Mouse (Mus musculus) left cerebral cortex, postnatal 25 days (tissue): Measurements from ENCODE around the gene Best2. TPM values are rescaled to one million over a fixed set of nuclear protein-coding genes. Genes with fewer than 3 reads are reported as not detected.
A peak's percentile ranks its signal among the peaks of the same experiment; 100 is the strongest.

Experiments used
- DNase-seq, 2 experiments: peaks; one replicate each; pipeline ENCODE4 v3.0.0; 2022; ENCODE audit warnings: low spot score in 2 of 2, mixed read lengths in 1 of 2
- intact Hi-C: fragments of 180-260 bp; cut with DNase I; formaldehyde crosslinking; loops from one replicate; pipeline ENCODE4 v1.15.1; 2025
- total RNA-seq, 2 experiments: library from RNA; stranded (reverse); gene quantifications; 2 replicates each; pipeline ENCODE4 v1.2.3; 2021

The Best2 gene
- not detected for total RNA-seq

DNA sequence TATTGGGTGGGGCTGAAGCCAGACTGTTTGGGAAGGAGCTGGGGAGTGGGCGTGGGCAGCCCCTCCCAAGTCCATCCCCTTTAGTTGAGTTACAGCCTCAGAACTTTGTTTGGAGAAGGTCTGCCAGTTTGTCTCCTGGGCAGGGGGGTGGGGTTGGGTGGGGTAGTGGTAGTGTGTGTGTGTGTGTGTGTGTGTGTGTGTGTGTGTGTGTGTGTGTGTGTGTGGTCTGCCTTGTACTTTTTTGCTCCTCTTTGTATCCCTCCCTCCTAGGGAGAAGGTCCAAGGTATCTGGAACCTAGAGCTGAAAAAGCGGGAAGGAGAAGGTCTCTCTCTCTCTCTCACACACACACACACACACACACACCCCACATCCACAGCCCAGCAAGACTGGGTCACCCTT lies at the start of gene Best2:
Gene Best2 (minus strand): TSS at position 101 of the 400 bp plus-strand sequence.
- intact Hi-C loops = no loop called here
- no peak for DNase-seq

DNA sequence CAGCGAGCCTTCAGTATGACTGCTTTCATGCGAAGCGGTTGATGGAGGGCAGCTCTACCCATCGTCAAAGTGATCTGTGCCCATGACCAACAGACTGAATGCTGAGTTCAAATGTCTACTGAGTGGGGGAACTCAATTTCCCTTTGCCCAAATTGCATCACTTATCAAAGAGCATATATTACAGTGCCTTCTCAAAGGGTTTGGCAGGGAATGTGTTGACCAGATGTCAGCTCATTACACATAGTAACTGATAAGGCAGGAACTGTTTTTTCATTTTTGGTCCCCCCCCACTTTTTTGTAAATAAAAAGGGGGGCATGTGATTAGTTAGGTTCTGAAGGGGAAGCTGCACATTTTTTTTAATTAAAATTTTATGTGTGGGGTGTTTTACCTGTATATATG lies 48.3 kb upstream of the Best2 start:
- no peak for DNase-seq
- intact Hi-C loops = no loop called here

DNA sequence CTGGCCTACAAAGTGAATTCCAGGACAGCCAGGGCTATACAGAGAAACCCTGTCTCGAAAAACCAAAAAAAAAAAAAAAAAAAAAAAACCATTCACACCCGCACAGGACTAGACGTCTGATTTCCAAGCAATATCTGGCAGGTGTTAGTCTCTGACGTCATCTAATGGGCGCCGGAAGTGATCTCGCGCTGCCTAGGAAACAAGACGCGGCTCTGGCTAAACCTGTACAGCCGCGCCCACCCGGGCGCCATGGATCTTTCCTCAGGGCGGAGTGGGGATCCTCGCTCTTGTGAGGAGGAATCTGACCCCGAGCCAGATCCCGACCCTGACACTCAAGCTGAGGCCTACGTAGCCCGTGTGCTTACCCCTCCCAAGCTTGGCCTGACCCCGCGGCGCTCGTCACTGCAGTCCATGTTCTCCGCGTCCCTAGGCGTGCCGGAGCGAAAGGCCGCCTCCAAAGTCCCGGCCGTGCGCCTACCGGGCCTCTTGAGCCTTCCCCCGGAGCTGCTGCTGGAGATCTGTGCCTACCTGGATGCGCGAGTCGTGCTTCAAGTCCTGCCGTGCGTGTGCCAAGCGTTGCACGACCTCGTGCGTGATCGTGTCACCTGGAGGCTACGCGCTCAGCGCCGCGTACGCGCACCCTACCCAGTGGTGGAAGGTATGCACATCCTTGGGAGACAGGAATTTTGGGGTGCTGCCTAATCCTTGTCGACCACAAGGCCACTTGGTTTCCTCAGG lies 45.7 kb upstream of the Best2 start, which contains the start of gene Fbxw9:
Gene Fbxw9 (plus strand): TSS at position 177 of the 738 bp plus-strand sequence.
- intact Hi-C loops = no loop called here
- DNase-seq = peak; percentile 93 to 96

DNA sequence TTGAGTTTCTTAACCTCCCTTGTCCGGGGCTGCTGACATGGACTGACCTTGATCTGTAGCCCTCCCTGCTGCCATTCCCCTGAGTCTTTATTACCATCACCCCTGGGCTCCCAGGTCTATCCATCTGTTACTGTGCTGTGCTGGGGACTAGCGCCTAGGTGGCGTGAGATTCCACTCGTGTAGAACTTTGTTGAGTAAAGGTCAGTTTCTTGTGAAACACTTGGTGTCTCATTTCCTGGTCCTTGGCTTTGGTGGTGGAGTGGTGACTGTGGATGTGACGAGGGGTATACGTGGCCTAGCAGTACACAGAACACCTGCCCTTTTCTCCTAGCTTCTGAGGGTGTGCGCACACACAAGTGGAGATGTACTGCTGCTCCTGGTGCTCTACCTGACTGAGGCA lies 43.0 kb upstream of the Best2 start:
- intact Hi-C loops = no loop called here
- no peak for DNase-seq

DNA sequence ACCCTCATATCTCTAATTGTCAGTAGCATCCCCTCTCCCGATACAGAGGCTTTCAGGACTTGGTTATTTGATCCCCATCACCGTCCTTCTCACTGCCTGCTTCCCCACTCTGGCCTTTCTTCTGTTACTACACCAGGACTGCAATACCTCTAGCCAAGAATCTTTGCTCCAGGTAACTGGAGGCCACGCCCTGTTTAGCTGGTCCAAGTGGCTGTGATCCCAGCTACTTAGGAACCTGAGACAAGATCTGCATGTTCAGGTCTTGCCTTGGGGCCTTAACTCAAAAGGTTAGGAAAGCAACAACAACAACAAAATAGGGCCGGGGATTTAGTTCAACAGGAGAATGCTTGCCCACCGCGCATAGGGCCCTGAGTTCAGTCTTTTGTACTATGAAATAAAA lies 29.3 kb upstream of the Best2 start:
- intact Hi-C loops = no loop called here
- no peak for DNase-seq

DNA sequence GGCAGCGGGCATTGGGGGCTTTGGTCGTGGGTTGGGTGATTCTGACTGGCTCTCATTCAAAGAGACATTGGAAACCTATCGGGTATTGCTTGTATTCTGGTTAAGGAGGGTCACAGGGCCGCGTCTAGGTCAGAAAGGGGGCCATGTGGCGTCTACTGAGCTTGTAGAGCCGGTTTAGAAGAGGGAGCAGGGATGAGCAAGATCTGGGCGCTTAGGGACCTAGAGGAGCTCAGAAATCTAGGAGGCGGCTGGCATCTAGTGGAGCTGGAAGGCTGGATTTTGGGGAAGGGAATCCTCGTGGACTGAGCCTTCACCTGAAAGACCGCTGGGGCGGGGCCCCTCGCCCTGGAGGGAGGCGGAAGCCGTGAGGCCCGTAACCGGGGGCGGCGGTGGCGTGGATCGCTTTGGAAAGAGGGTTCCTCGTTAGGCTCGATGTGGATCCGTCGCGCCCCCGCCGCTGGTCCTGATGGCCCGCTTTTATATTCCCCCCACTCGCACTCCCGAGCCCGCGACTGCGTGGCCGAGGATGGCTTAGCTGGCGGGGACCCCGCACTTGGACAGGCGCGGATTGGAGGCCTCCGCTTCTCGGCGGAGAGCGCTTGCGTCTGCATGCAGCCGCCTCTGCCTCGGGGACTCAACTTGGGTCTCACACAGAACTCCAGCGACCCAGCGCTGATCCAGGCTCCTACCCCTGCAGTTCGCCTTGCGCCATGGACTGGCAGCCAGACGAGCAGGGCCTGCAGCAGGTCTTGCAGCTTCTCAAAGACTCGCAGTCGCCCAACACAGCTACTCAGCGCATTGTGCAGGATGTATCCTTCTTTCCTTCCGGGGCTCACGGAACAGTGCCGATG lies 23.6 kb upstream of the Best2 start:
- intact Hi-C loops = no loop called here

DNA sequence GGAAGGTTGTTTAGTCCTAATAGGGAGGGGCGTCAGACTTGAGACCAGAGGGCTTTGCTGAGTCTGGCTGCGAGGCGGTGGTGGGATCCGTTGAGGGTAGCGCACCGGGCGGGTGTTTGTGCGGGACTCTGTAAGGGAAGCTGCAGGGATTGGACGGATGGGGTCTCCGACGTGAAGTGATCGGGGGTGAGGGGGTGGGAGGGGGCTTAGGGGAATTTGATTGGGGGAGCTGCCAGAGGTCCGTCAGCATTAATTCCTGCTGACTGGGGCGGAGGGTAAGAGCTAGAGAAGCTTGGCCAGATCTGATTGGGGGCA lies 23.0 kb upstream of the Best2 start:
- intact Hi-C loops = no loop called here
- DNase-seq = no peak

More for the DNA sequence above, 23.6 kb upstream of the Best2 start:
- peak; percentile 61 to 75 for DNase-seq

DNA sequence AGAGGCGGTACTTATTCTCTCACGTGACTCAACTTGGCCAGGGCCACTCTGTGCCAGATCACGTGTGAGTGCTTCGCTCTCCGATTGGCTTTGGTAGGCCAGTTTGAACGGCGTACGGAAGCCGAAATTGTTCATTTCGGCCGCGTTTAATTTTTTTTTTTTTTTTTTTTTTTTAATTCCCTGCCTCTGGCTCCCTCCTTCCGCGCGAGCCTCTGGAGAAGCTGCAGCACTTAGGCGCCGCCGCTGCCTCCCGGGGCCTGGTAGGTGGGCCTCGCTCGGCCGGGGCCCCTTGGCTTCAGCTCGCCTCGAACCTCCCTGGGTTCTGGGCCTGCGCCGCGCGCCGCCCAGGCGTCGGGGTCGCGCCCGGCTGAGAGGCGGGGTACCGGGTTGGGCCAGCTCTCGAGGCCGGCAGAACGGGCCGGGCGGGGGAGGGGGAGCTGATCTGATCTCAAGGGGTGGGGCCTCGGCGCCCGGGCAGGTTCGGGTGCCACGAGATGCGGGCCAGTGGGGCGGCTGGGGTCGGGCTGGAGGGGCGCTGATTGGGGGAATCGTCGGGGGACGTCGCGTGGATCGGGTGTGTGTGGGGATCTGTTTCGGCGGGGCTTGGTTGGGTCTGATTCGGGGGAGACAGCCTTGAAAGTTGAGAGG lies 22.5 kb upstream of the Best2 start, which contains the start of gene Tnpo2:
Gene Tnpo2 (plus strand): TSS at position 198 of the 648 bp plus-strand sequence.
- intact Hi-C loops = no loop called here
- peak; percentile 92 to 97 for DNase-seq

DNA sequence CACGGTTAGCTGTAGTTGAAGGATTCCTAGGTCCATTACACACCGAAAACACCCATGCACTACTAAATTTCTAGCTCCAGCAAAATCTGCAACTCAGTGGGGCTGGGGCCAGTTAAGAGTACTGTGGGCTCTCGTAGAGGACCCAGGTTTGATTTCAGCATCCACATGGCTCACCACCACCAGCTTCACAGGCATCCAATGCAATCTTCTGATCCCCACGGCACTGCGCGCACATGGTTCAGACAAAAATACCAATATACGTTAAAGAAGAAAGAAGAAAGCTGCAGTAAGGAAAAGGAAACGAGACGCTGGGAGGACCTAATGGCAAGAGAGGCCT lies 22.0 kb upstream of the Best2 start:
- intact Hi-C loops = no loop called here
- no peak for DNase-seq

DNA sequence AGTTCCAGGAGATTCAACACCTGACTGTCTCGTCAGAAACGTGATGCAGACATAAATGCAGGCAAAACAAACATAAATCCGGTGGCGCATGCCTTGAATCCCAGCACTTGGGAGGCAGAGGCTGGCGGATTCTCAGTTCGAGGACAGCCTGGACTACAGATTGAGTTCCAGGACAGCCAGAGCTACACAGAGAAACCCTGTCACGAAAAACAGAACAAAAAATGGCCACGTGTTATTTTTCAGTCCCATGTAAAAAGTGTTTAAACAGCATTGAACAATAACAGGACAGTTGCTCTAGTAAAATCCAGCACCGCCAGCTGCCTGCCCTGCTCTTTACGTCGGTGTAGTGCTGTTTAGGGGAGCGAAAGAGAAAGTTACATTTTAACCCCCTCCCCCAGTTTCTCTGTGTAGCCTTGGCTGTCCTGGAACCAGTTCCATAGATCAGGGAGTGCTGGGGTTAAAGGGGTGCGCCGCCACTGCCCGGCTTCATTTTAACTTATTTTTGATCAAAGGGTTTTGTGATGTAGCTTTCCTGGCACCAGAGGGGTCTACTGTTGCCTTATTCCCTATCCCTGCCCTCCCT lies 21.5 kb upstream of the Best2 start:
- intact Hi-C loops = no loop called here
- no peak for DNase-seq

DNA sequence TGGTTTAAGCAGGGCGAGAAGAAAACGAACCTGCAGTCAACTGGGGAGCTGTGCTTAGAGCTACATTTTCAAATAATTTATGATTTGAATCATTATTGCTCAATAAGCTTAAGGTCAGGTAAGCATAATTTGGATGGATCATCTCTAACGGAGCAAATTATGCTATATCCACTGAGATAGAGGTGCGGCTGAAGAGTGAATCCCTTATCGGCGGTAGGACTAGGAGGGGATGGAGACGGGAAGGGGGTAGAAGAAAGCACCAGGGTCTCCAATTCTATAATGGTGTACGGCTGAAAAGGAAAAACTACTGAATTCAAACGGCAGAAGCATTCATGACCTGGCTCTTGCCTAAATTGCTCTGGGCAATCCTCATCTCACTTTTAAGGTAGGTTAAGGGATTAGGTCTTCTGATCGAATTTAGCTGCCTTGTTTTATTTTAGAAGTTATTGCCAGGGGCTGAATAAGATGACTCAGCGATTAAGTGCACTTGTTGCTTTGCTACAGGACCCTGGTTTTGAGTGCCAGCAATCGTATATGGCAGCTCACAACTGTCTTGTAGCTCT lies 20.9 kb upstream of the Best2 start:
- DNase-seq = no peak
- intact Hi-C loops = no loop called here

DNA sequence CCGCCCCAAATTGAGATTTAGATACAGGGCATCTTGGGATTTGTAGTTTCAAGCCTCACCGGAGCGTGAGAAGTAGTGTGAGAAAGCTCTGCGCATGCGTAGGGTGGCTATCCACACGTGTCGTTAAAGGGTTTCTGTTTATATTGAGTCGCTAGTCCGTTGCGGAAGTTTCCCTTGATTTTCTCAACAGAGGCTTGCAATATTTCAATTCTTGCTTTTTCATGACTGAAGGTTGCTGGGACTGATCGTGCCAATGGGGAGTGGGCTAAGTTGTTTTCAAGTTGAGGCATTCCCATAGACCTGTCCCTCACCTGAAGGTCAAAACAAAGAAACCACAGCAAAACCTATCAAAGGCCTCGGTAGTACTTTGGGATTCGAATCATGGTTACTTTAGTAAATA lies 20.4 kb upstream of the Best2 start:
- intact Hi-C loops = no loop called here
- DNase-seq = peak; percentile 68 to 82

DNA sequence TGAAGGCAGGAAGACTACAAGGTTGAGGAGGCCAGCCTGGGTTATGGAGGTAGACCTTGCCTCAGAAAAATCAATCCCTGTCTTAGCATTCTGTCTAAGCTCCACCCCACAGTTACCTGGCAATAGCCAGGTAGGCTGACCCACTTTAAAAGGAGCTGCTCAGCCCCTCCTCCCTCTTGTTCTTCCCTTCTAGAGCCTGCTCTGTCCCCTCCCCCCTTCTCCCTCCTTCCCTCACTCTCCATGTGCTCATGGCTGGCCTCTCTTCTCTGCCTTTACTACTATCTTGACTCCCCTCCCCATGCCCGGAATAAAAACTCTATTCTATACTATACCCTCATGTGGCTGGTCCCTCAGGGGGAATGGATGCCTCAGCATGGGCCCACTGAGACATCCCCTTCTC lies 19.5 kb upstream of the Best2 start:
- intact Hi-C loops = no loop called here
- DNase-seq = no peak

DNA sequence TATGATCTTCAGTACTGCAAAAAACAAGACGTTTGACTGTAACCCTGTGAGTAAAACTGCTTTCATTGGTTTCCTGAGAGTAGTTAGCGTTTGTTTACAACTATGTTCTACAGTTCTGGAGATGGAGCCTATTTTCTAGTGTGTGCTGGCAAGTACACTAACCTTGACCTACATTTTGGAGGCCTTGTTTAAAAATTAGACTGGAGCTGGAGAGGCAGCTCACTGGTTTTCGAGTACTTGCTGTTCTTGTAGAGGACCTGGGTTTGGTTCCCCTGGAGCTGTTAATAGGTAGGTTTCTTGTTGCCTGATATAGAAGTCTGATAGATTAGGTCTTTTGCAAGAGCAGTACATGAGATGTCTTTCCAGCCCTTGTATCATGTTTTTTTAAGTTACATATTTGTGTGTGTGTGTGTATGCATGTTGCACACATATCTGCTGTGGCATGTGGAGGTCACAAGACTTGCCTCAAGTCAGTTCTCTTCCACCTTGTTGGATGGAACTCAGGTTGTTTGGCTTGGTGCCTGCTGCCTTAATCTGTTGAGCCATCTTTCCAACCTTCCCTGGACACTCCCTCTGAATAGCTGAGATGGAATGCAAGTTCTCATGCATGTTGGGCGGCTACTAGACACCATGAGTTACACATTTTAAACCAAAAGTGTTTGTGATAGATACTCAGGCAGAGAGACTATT lies 18.4 kb upstream of the Best2 start:
- DNase-seq = no peak
- intact Hi-C loops = no loop called here

DNA sequence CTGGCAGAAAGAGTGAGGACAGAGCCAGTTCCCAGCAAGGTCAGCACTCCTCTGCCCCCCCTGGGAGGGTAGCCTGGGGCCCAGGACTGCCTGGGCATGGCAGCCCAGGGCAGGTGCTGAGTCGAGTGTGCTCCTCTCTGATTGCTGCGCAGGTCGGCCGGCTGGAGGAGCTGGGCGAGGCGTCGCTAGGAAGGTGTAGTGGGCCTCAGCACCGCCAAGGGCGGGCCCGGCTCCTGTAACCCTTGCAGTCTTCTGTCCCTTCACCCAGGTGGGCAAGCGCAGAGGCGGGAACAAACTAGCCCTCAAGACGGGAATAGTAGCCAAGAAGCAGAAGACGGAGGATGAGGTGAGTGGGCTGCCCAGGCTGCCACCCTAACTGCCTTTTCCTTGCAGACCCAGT lies 14.9 kb upstream of the Best2 start:
- intact Hi-C loops = no loop called here

DNA sequence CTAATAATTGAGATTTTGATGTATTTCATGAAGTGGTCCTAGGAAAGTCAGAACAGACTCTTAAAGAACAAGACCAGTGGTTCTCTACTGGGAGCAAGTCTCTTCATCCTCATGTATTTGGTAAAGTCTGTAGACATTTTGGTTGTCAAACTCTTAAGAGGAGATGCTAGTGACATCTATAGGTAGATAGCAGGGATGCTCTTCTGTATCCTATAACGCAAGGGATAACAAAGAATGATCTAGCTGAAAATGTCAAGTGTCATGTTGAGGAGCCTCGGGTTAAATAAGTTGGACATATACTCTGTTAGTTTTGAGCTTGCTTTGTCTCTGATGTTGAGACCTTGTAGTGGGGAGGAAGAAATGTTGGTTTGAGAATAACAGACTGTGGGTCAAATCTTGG lies 13.6 kb upstream of the Best2 start:
- no peak for DNase-seq
- intact Hi-C loops = no loop called here

More for the DNA sequence above, 14.9 kb upstream of the Best2 start:
- DNase-seq = no peak

DNA sequence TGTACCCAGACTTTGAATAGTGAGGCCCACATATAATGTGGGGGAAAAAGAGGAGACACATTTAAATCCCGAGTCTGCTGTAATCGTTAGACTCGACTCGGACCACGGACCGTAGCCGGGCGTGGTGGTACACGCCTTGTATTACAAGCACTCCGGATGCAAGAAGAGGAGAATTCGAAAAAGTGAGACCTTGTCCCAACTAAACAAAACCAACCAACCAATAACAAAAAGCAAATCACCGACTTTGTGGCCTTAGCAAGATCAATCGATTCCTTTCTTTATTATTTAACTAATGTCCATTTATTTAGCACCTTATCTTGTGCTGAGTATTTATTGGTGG lies 13.2 kb upstream of the Best2 start:
- intact Hi-C loops = no loop called here
- DNase-seq = no peak

DNA sequence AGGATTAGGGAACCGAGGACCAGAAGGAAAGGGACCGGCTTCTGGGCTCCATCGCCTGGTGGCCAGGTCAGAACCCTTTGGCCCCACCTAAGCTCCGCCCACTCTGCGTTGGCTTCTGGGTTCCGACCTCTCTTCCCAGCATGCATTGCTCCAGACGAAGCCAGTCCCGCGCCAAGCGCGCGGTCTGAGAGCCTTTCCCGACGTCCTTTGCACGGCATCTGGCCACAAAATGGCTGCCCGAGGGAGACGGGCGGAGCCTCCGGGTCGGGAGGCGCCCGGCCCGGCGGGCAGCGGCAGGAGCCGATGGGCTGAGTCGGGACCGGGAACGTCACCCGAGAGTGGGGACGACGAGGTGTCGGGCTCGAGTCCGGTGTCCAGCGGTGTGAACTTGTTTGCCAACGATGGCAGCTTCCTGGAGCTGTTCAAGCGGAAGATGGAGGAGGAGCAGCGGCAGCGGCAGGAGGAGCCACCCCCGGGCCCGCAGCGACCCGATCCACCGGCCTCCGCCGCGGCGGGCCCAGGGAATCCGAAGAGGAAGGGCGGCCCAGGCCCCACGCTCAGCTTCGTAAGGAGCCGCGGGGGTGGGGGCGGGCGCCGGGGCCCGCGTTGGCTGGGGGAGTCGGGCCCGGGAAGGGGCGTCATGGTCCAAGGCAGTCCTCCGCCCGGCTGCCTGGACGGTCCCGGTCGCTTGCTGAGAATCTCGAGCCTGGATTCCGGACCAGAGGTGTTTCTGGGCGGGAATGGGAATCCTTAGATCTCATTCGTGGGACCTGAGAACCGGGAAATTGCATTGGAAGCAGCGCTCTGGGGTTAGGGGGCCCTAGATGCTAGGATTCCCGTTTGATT lies 12.6 kb upstream of the Best2 start, which contains the start of gene Trir:
Gene Trir (plus strand): TSS at position 154 of the 846 bp plus-strand sequence.
- intact Hi-C loops = no loop called here
- peak; percentile 96 for DNase-seq
